ENCODE assay signal across 8 mouse cellular contexts in the genomic region with DNA sequence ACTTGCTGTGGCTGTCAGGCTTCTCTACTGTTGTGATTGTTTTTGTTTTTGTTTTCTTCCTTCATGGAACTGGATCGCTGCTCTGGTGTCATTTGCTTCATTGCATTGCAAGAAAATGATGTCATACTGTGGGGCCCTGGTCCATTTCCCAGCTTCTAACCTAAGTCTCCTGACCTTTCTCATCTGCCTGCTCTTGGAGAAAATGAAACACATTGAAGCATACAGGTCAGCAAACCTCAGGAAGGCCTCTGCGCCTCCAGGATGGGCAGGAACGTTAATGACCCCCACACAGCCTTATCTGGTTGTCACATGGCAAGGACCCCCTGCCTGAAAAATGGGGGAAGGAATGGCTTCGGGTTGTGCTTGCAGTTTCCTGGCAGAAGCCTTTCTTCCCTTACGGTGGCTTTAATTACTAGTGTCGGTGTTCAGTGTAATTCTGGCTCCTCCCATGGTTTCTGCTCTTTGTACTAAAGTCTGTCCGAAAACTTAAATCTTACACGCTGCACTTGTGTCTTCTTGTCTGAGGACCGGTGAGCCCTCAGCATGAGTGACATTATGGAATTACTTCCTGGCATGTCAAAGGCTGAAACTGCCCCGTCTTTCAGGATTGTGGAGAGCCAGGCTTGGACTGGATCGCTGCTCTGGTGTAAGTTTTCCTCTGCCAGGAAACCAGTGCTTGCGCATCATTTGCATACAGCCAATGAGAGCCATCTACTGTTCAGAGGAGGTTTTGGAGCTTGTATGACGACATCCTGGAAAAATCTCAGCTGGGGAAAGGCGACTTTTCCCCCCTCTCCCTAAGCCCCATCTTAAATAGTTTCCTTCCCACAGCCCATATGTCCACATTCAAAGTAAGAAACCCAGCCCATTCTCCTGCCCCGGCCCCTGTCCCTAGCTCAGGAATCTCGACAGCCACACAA. TPM values are rescaled to one million over a fixed set of nuclear protein-coding genes. Genes with fewer than 3 reads are reported as not detected.
DNase-seq lines count a peak whose midpoint lies in the region; TF ChIP-seq lines count a peak whose summit lies in the region.

No protein-coding gene starts in this region.

- H3K27ac ChIP-seq in hindbrain, embryonic 10.5 days, result peak overlapping the region; percentile 86

- no peaks in the 10 kb centered on the region for H3K36me3 ChIP-seq in hindbrain, embryonic 10.5 days

- 16% methylated on average over 16 of the region's 16 CpGs for WGBS in hindbrain, embryonic 10.5 days
- WGBS in lung, adult 2 months, result 6% methylated on average over 16 of the region's 16 CpGs

- peaks cover 50% of the 10 kb centered on the region for H3K4me1 ChIP-seq in hindbrain, embryonic 10.5 days (replicated peaks)
- H3K4me1 ChIP-seq in lung, adult 2 months (ENCODE audit: control insufficient read depth, insufficient read depth, low read length), result peaks cover 14% of the 10 kb centered on the region

- TF ChIP-seq CTCF in lung, adult 2 months (IDR thresholded peaks at IDR 0.05; ENCODE audit: insufficient read depth, low read length), result no peak

- TF ChIP-seq POLR2A in lung, adult 2 months (IDR thresholded peaks at IDR 0.05; ENCODE audit: borderline replicate concordance, extremely low read depth, low read depth, low read length), result peak; percentile 83

- H3K9me3 ChIP-seq in hindbrain, embryonic 10.5 days, result no peaks in the 10 kb centered on the region

- H3K4me3 ChIP-seq in hindbrain, embryonic 10.5 days, result peak overlapping the region; percentile 44
- peak overlapping the region; percentile 52 for H3K4me3 ChIP-seq in lung, adult 2 months (replicated peaks; ENCODE audit: extremely low read depth, low read depth, low read length)

- DNase-seq in ES-CJ7 (ENCODE audit: low read depth, low spot score), result peak; percentile 63
- DNase-seq in cerebellum, adult 9-11 months, result peak; percentile 6
- peak; percentile 42 to 59 for DNase-seq in frontal cortex, postnatal 10 days (ENCODE audit: low spot score in 2 of 2)
- DNase-seq in hindbrain, embryonic 10.5 days (ENCODE audit: low spot score), result peak; percentile 76
- DNase-seq in layer of hippocampus, adult 9-10 months (ENCODE audit: low spot score), result peak; percentile 45
- peak; percentile 72 for DNase-seq in lung, adult 2 months
- DNase-seq in ovary, postnatal 10 days (ENCODE audit: low spot score), result peak; percentile 50
- DNase-seq in spleen, adult 12 weeks (ENCODE audit: low spot score), result no peak

- no peaks in the 10 kb centered on the region for H3K27me3 ChIP-seq in hindbrain, embryonic 10.5 days (ENCODE audit: insufficient read depth, poor library complexity, severe bottlenecking)

RNA-seq across cellular contexts. Expression of a gene that starts 33.1 kb away (rescaled TPM):
- polyA plus RNA-seq in hindbrain, embryonic 10.5 days (2016; fragmentation: Nextera tagmentation; extraction: Ambion mirVana), result not detected in 2 replicates
- polyA plus RNA-seq in lung, adult 2 months (2012; rRNA removed), result 68.4 and 95.7 TPM in 2 replicates

Comparison
In these comparisons a context has a peak if more than half of its experiments do, and no peak if none do; other contexts are left out.
1. RNA of a gene that starts 33.1 kb away (polyA plus RNA-seq): 68.4 to 95.7 TPM in lung, adult 2 months; not detected in hindbrain, embryonic 10.5 days; every median in the first group is over 10 times any median in the second.